Mouse (Mus musculus): Measurements from ENCODE around the gene Arhgef12. TPM values are rescaled to one million over a fixed set of nuclear protein-coding genes. Genes with fewer than 3 reads are reported as not detected.

Arhgef12 gene
- polyA plus RNA-seq, 1 experiment: 7.8 TPM

GRCm38 (mm10) chr9:43110286-43110980 is 3.4 kb upstream of the Arhgef12 start:
- DNase-seq (ENCODE audit: low read depth, low spot score): no peak
- 82% methylated on average over 8 of the region's 8 CpGs for WGBS

- no peak for DNase-seq (ENCODE audit: low read depth, low spot score)
- WGBS: 92% methylated on average over 7 of the region's 7 CpGs
These were observed 2.1 kb upstream of the Arhgef12 start for GRCm38 (mm10) chr9:43109125-43109524.

GRCm38 (mm10) chr9:43108721-43109120 is 1.7 kb upstream of the Arhgef12 start:
- WGBS: 73% methylated on average over 3 of the region's 3 CpGs
- no peak for DNase-seq (ENCODE audit: low read depth, low spot score)

- 90% methylated on average over 1 of the region's 1 CpGs for WGBS
- DNase-seq (ENCODE audit: low read depth, low spot score): no peak
These were observed 1.0 kb upstream of the Arhgef12 start for GRCm38 (mm10) chr9:43108081-43108480.

- 37% methylated on average over 5 of the region's 5 CpGs for WGBS
- no peak for DNase-seq (ENCODE audit: low read depth, low spot score)
These were observed 516 bp upstream of the Arhgef12 start for GRCm38 (mm10) chr9:43107555-43107954.

- DNase-seq (ENCODE audit: low read depth, low spot score): no peak
- 5% methylated on average over 22 of the region's 22 CpGs for WGBS
These were observed 433 bp downstream of the Arhgef12 start for GRCm38 (mm10) chr9:43106426-43107186.

- WGBS: under 1% methylated on average over 91 of the region's 91 CpGs
- DNase-seq (ENCODE audit: low read depth, low spot score): peak; percentile 58
These were observed 1.2 kb downstream of the Arhgef12 start for GRCm38 (mm10) chr9:43105664-43106361.

GRCm38 (mm10) chr9:43104873-43105663 is 2.0 kb downstream of the Arhgef12 start:
- WGBS: under 1% methylated on average over 40 of the region's 40 CpGs
- peak; percentile 25 for DNase-seq (ENCODE audit: low read depth, low spot score)

- WGBS: 5% methylated on average over 4 of the region's 4 CpGs
- DNase-seq (ENCODE audit: low read depth, low spot score): no peak
These were observed 2.5 kb downstream of the Arhgef12 start for GRCm38 (mm10) chr9:43104526-43104872.

- 26% methylated on average over 4 of the region's 4 CpGs for WGBS
- DNase-seq (ENCODE audit: low read depth, low spot score): no peak
These were observed 3.3 kb downstream of the Arhgef12 start for GRCm38 (mm10) chr9:43103675-43104299.

- no peak for DNase-seq (ENCODE audit: low read depth, low spot score)
- WGBS: 70% methylated on average over 2 of the region's 2 CpGs
These were observed 4.1 kb downstream of the Arhgef12 start for GRCm38 (mm10) chr9:43102931-43103330.

- DNase-seq (ENCODE audit: low read depth, low spot score): no peak
- 45% methylated on average over 8 of the region's 8 CpGs for WGBS
These were observed 5.0 kb downstream of the Arhgef12 start for GRCm38 (mm10) chr9:43101936-43102595.

- 79% methylated on average over 4 of the region's 4 CpGs for WGBS
These were observed 8.1 kb downstream of the Arhgef12 start for GRCm38 (mm10) chr9:43098922-43099321.

GRCm38 (mm10) chr9:43097801-43098557 is 9.1 kb downstream of the Arhgef12 start:
- WGBS: 88% methylated on average over 3 of the region's 3 CpGs
- no peak for DNase-seq (ENCODE audit: low read depth, low spot score)

More at GRCm38 (mm10) chr9:43098922-43099321, 8.1 kb downstream of the Arhgef12 start:
- no peak for DNase-seq (ENCODE audit: low read depth, low spot score)

- DNase-seq (ENCODE audit: low read depth, low spot score): no peak
These were observed 10.7 kb downstream of the Arhgef12 start for GRCm38 (mm10) chr9:43096337-43096736.

GRCm38 (mm10) chr9:43094828-43095227 is 12.2 kb downstream of the Arhgef12 start:
- DNase-seq (ENCODE audit: low read depth, low spot score): no peak
- 81% methylated on average over 4 of the region's 4 CpGs for WGBS

- DNase-seq (ENCODE audit: low read depth, low spot score): no peak
- 24% methylated on average over 3 of the region's 3 CpGs for WGBS
These were observed 13.2 kb downstream of the Arhgef12 start for GRCm38 (mm10) chr9:43093803-43094202.

- no peak for DNase-seq (ENCODE audit: low read depth, low spot score)
- WGBS: 77% methylated on average over 1 of the region's 1 CpGs
These were observed 21.3 kb downstream of the Arhgef12 start for GRCm38 (mm10) chr9:43085686-43086285.

Measured in large intestine, adult 2 months (tissue).